Mouse (Mus musculus): ENCODE measurements at regions not wholly inside any gene's neighbourhood (a gene's known extent, or its start where the extent isn't known, plus 50 kb on each side); places are given as distances from the start of the nearest gene placed in this dataset.

- TF ChIP-seq CTCF (IDR thresholded peaks at IDR 0.05; ENCODE audit: extremely low read depth, insufficient read depth, low read length): no peak
- TF ChIP-seq POLR2A (IDR thresholded peaks at IDR 0.05; ENCODE audit: extremely low read depth, insufficient read depth, low read length): no peak
Observed at GRCm38 (mm10) chr8:103845964-103846363, 255.5 kb upstream of the Cdh5 start.
